Mouse (Mus musculus) T-cell, adult 2 months (primary cell): Measurements from ENCODE around the gene Fgf5.

ENCODE experiments used
- DNase-seq: peaks from one replicate; pipeline ENCODE4 v3.0.0; 2022; ENCODE audit warnings: low spot score

Fgf5 gene

GRCm38 (mm10) chr5:98305673-98306072, 51.7 kb downstream of the Fgf5 start:
- DNase-seq, result no peak

- no peak for DNase-seq
Measured at GRCm38 (mm10) chr5:98306528-98306927, 52.5 kb downstream of the Fgf5 start.

GRCm38 (mm10) chr5:98326625-98327024, 72.6 kb downstream of the Fgf5 start:
- no peak for DNase-seq
